Mouse (Mus musculus) B cell, adult 2 months (primary cell): ENCODE data around the gene Olfr1359.

Experiments used
- DNase-seq, 2 experiments: peaks; one replicate each; pipeline ENCODE4 v3.0.0; 2022

Olfr1359 gene

GRCm38 (mm10) chr13:21727948-21728572 is 30.1 kb downstream of the Olfr1359 start:
- DNase-seq, result no peak

- no peak for DNase-seq
These were observed 31.6 kb downstream of the Olfr1359 start for GRCm38 (mm10) chr13:21729544-21729943.

- no peak for DNase-seq
These were observed 35.6 kb downstream of the Olfr1359 start for GRCm38 (mm10) chr13:21733466-21733865.

GRCm38 (mm10) chr13:21734010-21734905 is 36.3 kb downstream of the Olfr1359 start:
- DNase-seq, result peak; percentile 86 to 88

DNA sequence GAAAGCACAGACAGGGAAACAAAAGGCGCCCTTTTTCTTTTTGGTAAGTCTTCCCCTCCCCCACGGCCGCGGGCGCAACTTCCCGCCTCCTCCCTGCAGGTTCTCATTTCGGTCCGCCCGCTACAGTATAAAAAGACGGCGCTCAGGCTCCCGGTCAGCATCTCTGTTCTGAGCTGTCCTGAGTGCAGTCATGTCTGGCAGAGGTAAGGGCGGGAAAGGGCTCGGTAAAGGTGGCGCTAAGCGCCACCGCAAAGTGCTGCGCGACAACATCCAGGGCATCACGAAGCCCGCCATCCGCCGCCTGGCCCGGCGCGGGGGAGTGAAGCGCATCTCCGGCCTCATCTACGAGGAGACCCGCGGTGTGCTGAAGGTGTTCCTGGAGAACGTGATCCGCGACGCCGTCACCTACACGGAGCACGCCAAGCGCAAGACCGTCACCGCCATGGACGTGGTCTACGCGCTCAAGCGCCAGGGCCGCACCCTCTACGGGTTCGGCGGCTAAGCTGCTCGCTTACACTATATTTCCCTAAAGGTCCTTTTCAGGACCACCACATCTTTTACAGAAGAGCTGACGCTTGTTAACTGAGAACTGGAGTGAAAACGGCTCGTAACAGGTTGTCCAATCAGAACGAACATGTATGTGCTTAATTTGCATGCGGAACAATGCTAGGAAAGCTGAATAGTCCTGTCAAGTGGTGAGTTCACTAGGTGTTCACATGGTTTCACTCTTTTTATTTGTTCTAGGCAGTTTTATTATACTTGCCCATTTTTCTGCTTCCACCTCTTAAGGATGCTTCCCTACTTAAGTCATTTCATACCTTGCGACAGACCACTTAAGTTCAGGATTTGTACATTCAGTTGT is 37.2 kb downstream of the Olfr1359 start, which contains the start of gene Hist1h4j:
Gene Hist1h4j, plus strand, starts transcription at position 159 of the 862 bp plus-strand sequence.
- peak; percentile 77 to 79 for DNase-seq

DNA sequence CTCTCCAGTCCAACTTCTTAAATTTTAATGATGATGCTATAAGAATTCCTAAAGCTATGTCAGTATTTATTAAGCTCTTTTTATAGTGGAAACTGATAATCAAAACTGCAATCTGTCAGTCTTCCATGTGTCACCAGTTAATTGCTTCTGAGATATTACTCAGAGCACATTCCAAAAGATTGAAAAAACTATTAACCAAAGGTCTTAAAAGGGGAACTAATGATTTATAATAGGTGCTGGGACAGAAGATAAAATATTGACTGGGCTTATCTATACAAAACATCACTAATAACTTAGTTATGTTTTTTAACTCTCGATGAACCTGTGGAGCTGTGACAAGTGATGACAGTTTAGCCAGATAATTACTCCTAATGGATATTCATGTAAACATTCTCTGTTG is 47.1 kb downstream of the Olfr1359 start:
- DNase-seq, result no peak

GRCm38 (mm10) chr13:21749387-21750158 is 51.7 kb downstream of the Olfr1359 start:
- no peak for DNase-seq

- peak; percentile 89 to 92 for DNase-seq
These were observed 52.5 kb downstream of the Olfr1359 start, which contains the start of gene Hist1h4k for GRCm38 (mm10) chr13:21750159-21751017. Gene Hist1h4k, minus strand, starts transcription at chr13:21750505.

- no peak for DNase-seq
These were observed 53.5 kb downstream of the Olfr1359 start for GRCm38 (mm10) chr13:21751417-21751816.

DNA sequence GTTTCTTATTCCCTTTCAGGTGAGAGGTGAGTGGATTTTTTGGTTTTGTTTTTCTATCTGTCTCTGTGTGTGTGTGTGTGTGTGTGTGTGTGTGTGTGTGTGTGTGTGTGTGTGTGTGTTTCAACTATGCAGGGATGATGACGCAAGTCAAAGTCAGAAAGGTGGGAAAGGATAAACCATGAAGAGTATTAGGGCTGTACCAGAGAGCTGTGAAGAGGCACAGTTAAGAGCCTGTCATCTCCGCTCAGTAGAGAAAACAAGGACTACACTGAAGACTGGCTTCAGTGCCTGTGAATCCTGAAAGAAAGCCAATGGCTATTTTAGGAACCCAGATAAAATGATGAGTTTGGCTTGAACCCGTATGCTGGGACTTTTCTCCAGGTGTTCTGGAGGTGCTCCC is 53.9 kb downstream of the Olfr1359 start:
- DNase-seq, result no peak

DNA sequence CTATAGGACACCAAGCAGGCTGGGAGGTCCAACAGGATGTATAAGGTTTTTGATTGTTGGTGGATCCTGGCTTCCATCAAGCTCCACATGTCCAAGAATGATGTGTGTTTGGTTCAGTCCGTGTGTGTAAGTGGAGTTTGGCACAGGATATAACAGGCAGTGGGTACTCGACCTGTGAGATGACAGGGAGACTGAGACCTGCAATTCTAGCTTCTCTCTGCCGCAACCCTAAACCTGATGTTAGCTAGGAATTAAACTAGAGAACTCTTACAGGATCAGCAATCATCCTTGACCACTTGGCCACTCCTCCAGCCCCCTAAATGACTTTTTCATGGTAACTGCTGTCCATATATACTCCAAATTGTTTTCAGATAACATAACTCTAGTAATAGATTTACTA is 54.4 kb downstream of the Olfr1359 start:
- no peak for DNase-seq

GRCm38 (mm10) chr13:21753051-21753523 is 55.2 kb downstream of the Olfr1359 start:
- no peak for DNase-seq

DNA sequence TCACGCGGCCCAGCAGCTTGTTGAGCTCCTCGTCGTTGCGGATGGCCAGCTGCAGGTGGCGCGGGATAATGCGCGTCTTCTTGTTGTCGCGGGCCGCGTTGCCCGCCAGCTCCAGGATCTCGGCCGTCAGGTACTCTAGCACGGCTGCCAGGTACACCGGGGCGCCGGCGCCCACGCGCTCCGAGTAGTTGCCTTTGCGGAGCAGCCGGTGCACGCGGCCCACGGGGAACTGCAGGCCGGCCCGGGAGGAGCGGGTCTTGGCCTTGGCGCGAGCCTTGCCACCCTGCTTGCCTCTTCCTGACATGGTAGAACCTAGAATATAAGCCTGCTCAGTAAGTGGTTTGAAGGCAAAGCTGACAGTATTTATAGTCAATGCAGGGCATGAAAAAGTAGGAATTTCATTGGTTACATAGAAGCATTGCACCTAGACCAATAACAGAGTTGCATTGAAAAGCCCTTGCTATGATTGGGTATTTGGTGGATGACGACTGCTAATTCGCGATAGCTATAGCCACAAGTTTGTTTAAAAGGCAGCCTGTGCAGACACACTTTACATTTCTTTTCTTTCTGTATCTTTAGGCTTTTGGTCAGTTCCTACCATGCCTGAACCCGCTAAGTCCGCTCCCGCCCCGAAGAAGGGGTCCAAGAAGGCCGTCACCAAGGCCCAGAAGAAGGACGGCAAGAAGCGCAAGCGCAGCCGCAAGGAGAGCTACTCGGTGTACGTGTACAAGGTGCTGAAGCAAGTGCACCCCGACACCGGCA is 55.8 kb downstream of the Olfr1359 start, which contains the start of the genes Hist1h2ak and Hist1h2bn:
Gene Hist1h2ak, minus strand, starts transcription at position 304 of the 762 bp plus-strand sequence.
Gene Hist1h2bn, plus strand, starts transcription at position 600 of the 762 bp plus-strand sequence.
- DNase-seq, result peak; percentile 68 to 75

- peak; percentile 54 to 56 for DNase-seq
These were observed 56.5 kb downstream of the Olfr1359 start for GRCm38 (mm10) chr13:21754294-21755001.

DNA sequence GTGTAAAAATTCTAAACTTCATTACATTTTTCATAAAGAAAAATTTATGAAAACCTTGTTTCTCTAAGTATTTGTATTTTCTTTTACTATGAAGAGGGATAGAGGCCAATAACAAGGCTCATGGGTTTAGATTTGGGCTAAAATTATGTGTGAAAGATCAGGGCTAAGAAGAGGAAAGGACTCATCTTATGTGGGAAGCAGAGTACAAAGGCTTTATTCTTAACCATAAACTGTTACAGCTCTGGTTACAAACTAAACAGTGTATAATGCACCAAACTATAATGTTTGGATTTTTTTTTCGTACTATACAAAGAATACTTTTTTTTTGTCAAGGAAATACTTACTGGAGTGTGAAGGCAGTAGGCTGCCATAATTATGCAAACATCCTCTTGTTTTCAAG is 57.8 kb downstream of the Olfr1359 start:
- no peak for DNase-seq
